Mouse (Mus musculus) left cerebral cortex, adult 2 months (tissue): ENCODE data around the gene Foxf2. TPM values are rescaled to one million over a fixed set of nuclear protein-coding genes. Genes with fewer than 3 reads are reported as not detected.
A peak's percentile ranks its signal among the peaks of the same experiment; 100 is the strongest.

ENCODE experiments used
- DNase-seq, 2 experiments: peaks; one replicate each; pipeline ENCODE4 v3.0.0; 2021 to 2022; ENCODE audit warnings: low spot score in 2 of 2, mixed read lengths in 1 of 2; ENCODE audit errors: extremely low spot score in 1 of 2
- H3K27ac ChIP-seq: fragments of 200-600 bp; 2 replicates; pipeline ENCODE4 v1.8.1; 2022
- H3K4me3 ChIP-seq: fragments of 200-600 bp; 2 replicates; pipeline ENCODE4 v1.8.1; 2022
- CTCF ChIP-seq: fragments of 200-600 bp; IDR thresholded peaks from 2 replicates; pipeline ENCODE4 v1.8.1; 2022; ENCODE audit warnings: antibody characterized with exemption, mild to moderate bottlenecking, moderate library complexity
- intact Hi-C: fragments of 180-260 bp; cut with DNase I; formaldehyde crosslinking; loops from one replicate; pipeline ENCODE4 v1.15.1; 2025
- long read RNA-seq, 2 experiments: library from polyadenylated mRNA; stranded (forward); transcript quantifications; one replicate each; pipeline ENCODE4 v2.0.0; 2021; ENCODE audit warnings: borderline mapping rate in 2 of 2
- total RNA-seq, 2 experiments: library from RNA; stranded (reverse); gene quantifications; 2 replicates each; pipeline ENCODE4 v1.2.3; 2021

Foxf2 gene
- 1 to 10 TPM; 4.6 to 4.9 TPM for total RNA-seq
- long read RNA-seq, experiment 1, transcript Foxf2-201 (2 exons, 2,363 nt) = major isoform, 7 of 7 reads
- long read RNA-seq, experiment 1, partial matches to known transcripts = 0 of 7 reads
- long read RNA-seq, experiment 1, other reads (novel, unspliced or antisense) = 0 of 7 reads
- long read RNA-seq, experiment 2, transcript Foxf2-201 (2 exons, 2,363 nt) = major isoform, 6 of 6 reads
- long read RNA-seq, experiment 2, partial matches to known transcripts = 0 of 6 reads
- long read RNA-seq, experiment 2, other reads (novel, unspliced or antisense) = 0 of 6 reads

- no peak for DNase-seq
- intact Hi-C loops = loop anchor here (5.0 kb wide), 1 partner anchor 177 kb away; no protein-coding TSS in a partner anchor
- no peak for TF ChIP-seq CTCF
- peak within 1 kb of the TSS; percentile 43 for H3K4me3 ChIP-seq
- H3K27ac ChIP-seq = peak within 1 kb of the TSS; percentile 50
Observed at GRCm38 (mm10) chr13:31625333-31626101, at the start of gene Foxf2. Foxf2 (plus strand) TSS chr13:31625816.

GRCm38 (mm10) chr13:31576696-31577095, 48.9 kb upstream of the Foxf2 start:
- intact Hi-C loops = no loop called here
- H3K4me3 ChIP-seq = no peak overlapping the region
- DNase-seq = no peak
- H3K27ac ChIP-seq = no peak overlapping the region
- TF ChIP-seq CTCF = no peak

GRCm38 (mm10) chr13:31577576-31577975, 48.0 kb upstream of the Foxf2 start:
- H3K27ac ChIP-seq = no peak overlapping the region
- no peak for TF ChIP-seq CTCF
- intact Hi-C loops = no loop called here
- H3K4me3 ChIP-seq = no peak overlapping the region
- no peak for DNase-seq

- intact Hi-C loops = no loop called here
- H3K4me3 ChIP-seq = no peak overlapping the region
- no peak for DNase-seq
Observed at GRCm38 (mm10) chr13:31578389-31578788, 47.2 kb upstream of the Foxf2 start.

GRCm38 (mm10) chr13:31579866-31580265, 45.8 kb upstream of the Foxf2 start:
- Histone ChIP-seq H3K27ac (no peak overlapping the region), H3K4me3 (no peak overlapping the region)
- TF ChIP-seq CTCF = no peak; the same call in 1 of the 2 replicates
- intact Hi-C loops = no loop called here
- no peak for DNase-seq

More at GRCm38 (mm10) chr13:31578389-31578788, 47.2 kb upstream of the Foxf2 start:
- no peak overlapping the region for H3K27ac ChIP-seq
- no peak for TF ChIP-seq CTCF

- Histone ChIP-seq H3K27ac (no peak overlapping the region), H3K4me3 (no peak overlapping the region)
- intact Hi-C loops = no loop called here
- no peak for TF ChIP-seq CTCF
- DNase-seq = no peak
Observed at GRCm38 (mm10) chr13:31587341-31587740, 38.3 kb upstream of the Foxf2 start.

GRCm38 (mm10) chr13:31599576-31599975, 26.0 kb upstream of the Foxf2 start:
- Histone ChIP-seq H3K4me3 (no peak overlapping the region), H3K27ac (no peak overlapping the region)
- intact Hi-C loops = no loop called here
- no peak for TF ChIP-seq CTCF
- DNase-seq = no peak

GRCm38 (mm10) chr13:31603964-31604363, 21.7 kb upstream of the Foxf2 start:
- H3K27ac ChIP-seq = no peak overlapping the region
- intact Hi-C loops = no loop called here
- no peak for TF ChIP-seq CTCF
- DNase-seq = no peak
- H3K4me3 ChIP-seq = no peak overlapping the region

- H3K27ac ChIP-seq = no peak overlapping the region
- H3K4me3 ChIP-seq = no peak overlapping the region
- no peak for TF ChIP-seq CTCF
- intact Hi-C loops = loop anchor here (5.0 kb wide), 3 partner anchors 628 to 728 kb away; no protein-coding TSS in a partner anchor
- DNase-seq = no peak
Observed at GRCm38 (mm10) chr13:31614724-31615465, 10.7 kb upstream of the Foxf2 start.

- intact Hi-C loops = loop anchor here (5.0 kb wide), 3 partner anchors 628 to 728 kb away; no protein-coding TSS in a partner anchor
- no peak for DNase-seq
- H3K27ac ChIP-seq = no peak overlapping the region
- no peak overlapping the region for H3K4me3 ChIP-seq
- TF ChIP-seq CTCF = no peak
Observed at GRCm38 (mm10) chr13:31615561-31616165, 10.0 kb upstream of the Foxf2 start.

- H3K27ac ChIP-seq = no peak overlapping the region; the same call in 1 of the 2 replicates
- H3K4me3 ChIP-seq = peak overlapping the region; percentile 36
- no peak for DNase-seq
- TF ChIP-seq CTCF = no peak
- intact Hi-C loops = loop anchor here (1.0 to 5.0 kb wide), 6 partner anchors 59 to 731 kb away; partner anchors contain the start of gene A530084C06Rik
Observed at GRCm38 (mm10) chr13:31618001-31618400, 7.6 kb upstream of the Foxf2 start.
